Mouse (Mus musculus) midbrain, embryonic 11.5 days (tissue): ENCODE measurements around the gene P2rx3. TPM values are rescaled to one million over a fixed set of nuclear protein-coding genes. Genes with fewer than 3 reads are reported as not detected.

Source experiments
- ATAC-seq: fragments of 200-750 bp; cut with Nextera tagmentation; 2 replicates; pipeline ENCODE4 v1.8.0; 2017; ENCODE audit warnings: moderate TSS enrichment, moderate library complexity; ENCODE audit not compliant: low FRiP score
- DNase-seq: peaks from one replicate; pipeline ENCODE4 v3.0.0; 2015; ENCODE audit warnings: low spot score; ENCODE audit errors: missing footprints
- H3K27ac ChIP-seq: fragments of 300-500 bp; sonication (generic); 2 replicates; pipeline ENCODE4 v1.5.1; 2014; ENCODE audit warnings: low read depth, low read length
- H3K27me3 ChIP-seq: fragments of 300-500 bp; sonication (generic); 2 replicates; pipeline ENCODE4 v1.6.1; 2014; ENCODE audit warnings: mild to moderate bottlenecking, low read length, moderate library complexity, mixed read lengths; ENCODE audit not compliant: control insufficient read depth, insufficient read depth
- H3K36me3 ChIP-seq: fragments of 300-500 bp; sonication (generic); 2 replicates; pipeline ENCODE4 v1.6.1; 2014; ENCODE audit warnings: mild to moderate bottlenecking, low read length, moderate library complexity, mixed read lengths; ENCODE audit not compliant: control insufficient read depth, insufficient read depth
- H3K4me1 ChIP-seq: fragments of 300-500 bp; sonication (generic); 2 replicates; pipeline ENCODE4 v1.6.1; 2014; ENCODE audit warnings: low read length; ENCODE audit not compliant: control insufficient read depth, insufficient read depth
- H3K4me2 ChIP-seq: fragments of 300-500 bp; sonication (generic); 2 replicates; pipeline ENCODE4 v1.6.1; 2014; ENCODE audit warnings: mild to moderate bottlenecking, moderate library complexity
- H3K4me3 ChIP-seq: fragments of 300-500 bp; sonication (generic); 2 replicates; pipeline ENCODE4 v1.5.1; 2014; ENCODE audit warnings: low read depth, low read length
- H3K9ac ChIP-seq: fragments of 300-500 bp; sonication (generic); 2 replicates; pipeline ENCODE4 v1.6.1; 2014; ENCODE audit warnings: low read length
- H3K9me3 ChIP-seq: fragments of 300-500 bp; sonication (generic); 2 replicates; pipeline ENCODE4 v1.6.1; 2016; ENCODE audit warnings: low read length; ENCODE audit not compliant: control insufficient read depth
- WGBS: fragments of 180-500 bp; shearing (Covaris S2); extraction: QIAGEN DNeasy Blood & Tissue Kit; methylation state at CpG from one replicate; pipeline ENCODE4 v1.1.7; 2014; 5-methylcytosine and 5-hydroxymethylcytosine counted together
- polyA plus RNA-seq: library from polyadenylated mRNA; unstranded; fragments of >200 nt; fragmentation: Nextera tagmentation; extraction: Ambion mirVana; gene quantifications from 2 replicates; pipeline ENCODE4 v1.2.1, GENCODE M21; 2014

Gene P2rx3
- polyA plus RNA-seq, 1 experiment from 2014 or later, result 2.8 TPM

DNA sequence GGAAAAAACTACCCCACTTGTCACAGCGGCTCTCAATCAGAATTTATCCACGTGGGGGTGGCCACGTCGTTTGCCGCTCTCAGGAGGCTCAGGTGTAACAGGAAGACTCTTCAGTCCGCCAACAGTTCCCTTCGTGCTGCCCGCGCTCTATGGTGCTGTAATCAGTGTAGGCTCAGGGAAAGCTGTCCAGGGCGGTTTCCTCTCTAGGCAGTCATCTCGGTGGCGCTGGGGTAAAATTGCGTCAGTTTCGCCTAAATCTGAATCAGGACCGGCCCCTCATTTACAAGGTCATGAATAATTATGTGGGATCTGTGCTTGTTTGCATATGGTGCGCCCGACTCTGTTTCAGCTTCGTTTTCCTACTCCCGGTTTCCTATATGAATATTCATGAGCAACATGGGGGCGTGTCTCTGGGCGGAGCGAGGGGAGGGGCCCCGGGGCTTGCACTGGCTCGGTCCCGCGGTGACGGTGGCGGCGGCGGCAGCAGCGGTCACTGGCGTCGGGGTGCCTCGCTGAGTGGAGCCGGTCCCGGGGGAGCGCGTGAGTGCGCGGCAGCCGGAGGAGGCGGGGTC, 10.4 kb upstream of the P2rx3 start, which contains the start of gene Tnks1bp1:
Tnks1bp1 (plus strand) TSS at position 427 of the 572 bp plus-strand sequence.
- H3K9me3 ChIP-seq, result no peaks in the 10 kb centered on the region
- peak within 1 kb of the TSS; percentile 61 for H3K4me3 ChIP-seq
- H3K27me3 ChIP-seq, result no peaks in the 10 kb centered on the region
- peak; percentile 99 for DNase-seq
- ATAC-seq, result peak; percentile 88
- H3K36me3 ChIP-seq, result peaks cover 20% of the 10 kb centered on the region
- H3K9ac ChIP-seq, result peak within 1 kb of the TSS; percentile 78
- H3K27ac ChIP-seq, result peak within 1 kb of the TSS; percentile 85
- peak within 1 kb of the TSS; percentile 69 for H3K4me2 ChIP-seq
- WGBS, result under 1% methylated on average over 42 of the region's 42 CpGs
- peaks cover 24% of the 10 kb centered on the region for H3K4me1 ChIP-seq

DNA sequence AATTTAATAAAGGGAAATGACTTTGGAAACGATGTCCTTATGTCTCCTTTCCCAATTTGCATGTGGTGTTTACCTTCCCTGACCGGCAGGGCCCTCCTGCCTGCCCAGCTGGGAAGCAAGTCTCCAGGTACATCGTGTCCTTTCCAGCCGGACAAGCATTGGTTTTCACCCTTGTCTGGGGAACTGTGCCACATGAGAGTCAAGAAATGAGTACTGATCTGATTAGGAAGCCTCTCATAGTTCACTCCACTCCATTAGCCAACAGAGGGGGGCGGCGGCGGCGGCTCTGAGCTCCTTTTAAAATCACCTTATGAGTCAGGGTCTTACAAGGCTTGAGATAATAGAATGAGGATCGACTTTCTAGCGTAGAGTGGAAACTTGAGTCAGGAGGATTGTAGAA, 9.8 kb upstream of the P2rx3 start:
- DNase-seq, result no peak
- H3K9ac ChIP-seq, result peak overlapping the region; percentile 6; the same call in 1 of the 2 replicates
- peaks cover 24% of the 10 kb centered on the region for H3K4me1 ChIP-seq
- H3K36me3 ChIP-seq, result peaks cover 20% of the 10 kb centered on the region
- H3K4me3 ChIP-seq, result peak overlapping the region; percentile 61; the same call in 1 of the 2 replicates
- H3K9me3 ChIP-seq, result no peaks in the 10 kb centered on the region
- H3K27me3 ChIP-seq, result no peaks in the 10 kb centered on the region
- H3K4me2 ChIP-seq, result peak overlapping the region; percentile 69
- H3K27ac ChIP-seq, result no peak overlapping the region; the same call in 1 of the 2 replicates
- WGBS, result 60% methylated on average over 10 of the region's 10 CpGs
- no peak for ATAC-seq

DNA sequence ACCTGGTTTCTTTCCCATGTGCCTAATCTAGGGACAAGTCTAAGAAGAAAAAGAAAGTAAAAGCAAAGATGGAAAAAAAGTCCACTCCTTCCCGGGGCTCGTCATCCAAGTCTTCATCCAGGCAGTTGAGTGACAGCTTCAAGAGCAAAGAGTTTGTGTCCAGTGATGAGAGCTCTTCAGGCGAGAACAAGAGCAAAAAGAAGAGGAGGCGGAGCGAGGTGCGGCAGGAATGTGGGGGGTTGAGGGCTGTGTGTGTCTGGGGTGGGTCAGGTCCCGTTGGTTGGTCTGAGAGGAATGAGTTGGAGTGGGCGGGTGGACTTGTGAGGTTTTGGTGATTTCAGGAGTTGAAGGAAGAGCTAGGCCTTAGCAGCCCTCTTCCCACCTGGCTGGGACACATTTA, 9.0 kb upstream of the P2rx3 start:
- Histone ChIP-seq H3K9me3 (no peaks in the 10 kb centered on the region), H3K4me2 (no peak overlapping the region), H3K4me1 (peaks cover 24% of the 10 kb centered on the region), H3K4me3 (no peak overlapping the region), H3K27ac (no peak overlapping the region), H3K36me3 (peaks cover 28% of the 10 kb centered on the region), H3K27me3 (no peaks in the 10 kb centered on the region), H3K9ac (no peak overlapping the region)
- ATAC-seq (no peak), DNase-seq (no peak)
- WGBS, result 84% methylated on average over 8 of the region's 8 CpGs

DNA sequence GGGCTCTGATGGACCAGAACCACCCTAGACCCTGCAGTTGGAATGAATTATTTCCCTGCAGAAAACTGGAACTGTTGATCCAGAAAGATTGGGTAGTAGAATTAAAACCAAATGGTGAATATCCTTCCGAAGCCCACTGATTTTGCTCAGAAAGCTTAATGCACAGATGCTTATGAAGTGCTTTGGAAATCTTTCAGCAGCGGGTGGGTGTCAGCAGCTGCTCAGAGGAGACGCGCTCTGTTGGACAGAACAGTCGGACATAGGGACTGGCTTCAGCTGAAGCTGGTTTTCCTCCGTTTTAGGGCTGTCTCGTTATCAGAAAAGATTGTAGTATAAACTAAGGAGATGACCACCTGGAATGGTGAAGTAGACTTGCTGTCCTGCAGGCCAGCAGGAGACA, 6.4 kb upstream of the P2rx3 start:
- Histone ChIP-seq H3K9ac (no peak overlapping the region), H3K4me2 (no peak overlapping the region), H3K9me3 (no peaks in the 10 kb centered on the region), H3K4me3 (no peak overlapping the region), H3K27me3 (no peaks in the 10 kb centered on the region), H3K36me3 (peaks cover 45% of the 10 kb centered on the region), H3K4me1 (peaks cover 2% of the 10 kb centered on the region), H3K27ac (no peak overlapping the region)
- DNase-seq, result no peak
- 96% methylated on average over 7 of the region's 7 CpGs for WGBS
- ATAC-seq, result no peak

DNA sequence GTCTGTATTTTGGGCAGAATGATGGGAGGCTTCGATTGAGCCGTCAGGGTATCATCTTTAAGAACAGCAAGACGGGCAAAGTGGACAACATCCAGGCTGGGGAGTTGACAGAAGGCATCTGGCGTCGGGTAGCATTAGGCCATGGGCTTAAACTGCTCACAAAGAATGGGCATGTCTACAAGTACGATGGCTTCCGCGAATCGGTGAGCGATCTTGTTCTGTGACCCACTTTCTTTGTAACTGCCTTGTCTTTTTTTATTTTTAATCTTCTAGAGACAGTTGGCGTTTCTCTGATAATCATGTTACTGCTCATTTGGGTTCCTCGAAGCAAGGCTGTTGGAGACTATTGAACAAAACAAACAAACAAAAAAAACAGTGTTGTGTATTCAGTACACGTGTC, 1.1 kb upstream of the P2rx3 start:
- Histone ChIP-seq H3K4me1 (peaks cover 13% of the 10 kb centered on the region), H3K27ac (no peak overlapping the region), H3K9me3 (no peaks in the 10 kb centered on the region), H3K4me2 (peak overlapping the region; percentile 83), H3K4me3 (peak overlapping the region; percentile 80), H3K27me3 (no peaks in the 10 kb centered on the region), H3K9ac (peak overlapping the region; percentile 96), H3K36me3 (peaks cover 34% of the 10 kb centered on the region)
- no peak for ATAC-seq
- DNase-seq, result no peak
- 82% methylated on average over 13 of the region's 13 CpGs for WGBS

DNA sequence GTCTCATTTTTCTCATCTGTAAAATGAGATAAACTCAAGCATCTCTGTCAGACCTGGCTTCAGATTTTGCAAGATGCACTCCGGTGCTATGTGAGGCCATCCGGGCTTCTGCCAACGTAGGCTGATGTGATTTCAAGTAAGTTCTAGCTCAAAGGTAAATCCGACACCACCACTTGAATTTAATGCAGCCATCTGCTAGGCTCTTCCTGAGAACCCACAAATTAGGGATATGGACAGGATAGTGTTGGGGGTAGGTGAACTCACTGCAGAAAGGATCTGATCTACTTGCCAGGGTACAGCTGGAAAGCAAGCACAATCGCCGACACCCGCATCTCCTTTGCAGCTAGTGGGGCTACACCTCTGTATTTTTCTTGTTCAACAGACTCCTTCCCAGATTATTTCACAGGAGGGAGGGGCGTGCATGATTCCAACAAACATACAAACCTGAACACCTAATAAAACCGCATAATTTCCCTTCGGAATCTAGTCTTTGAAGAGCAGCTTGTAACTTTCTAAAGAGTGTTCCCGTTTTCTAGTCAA, 685 bp downstream of the P2rx3 start:
- ATAC-seq (peak; percentile 49), DNase-seq (no peak)
- H3K27ac ChIP-seq, result no peak overlapping the region
- peak overlapping the region; percentile 80 for H3K4me3 ChIP-seq
- peak overlapping the region; percentile 96 for H3K9ac ChIP-seq
- 12% methylated on average over 11 of the region's 11 CpGs for WGBS
- H3K4me2 ChIP-seq, result peak overlapping the region; percentile 73
- H3K27me3 ChIP-seq, result no peaks in the 10 kb centered on the region
- no peaks in the 10 kb centered on the region for H3K9me3 ChIP-seq
- peaks cover 20% of the 10 kb centered on the region for H3K36me3 ChIP-seq
- H3K4me1 ChIP-seq, result peaks cover 13% of the 10 kb centered on the region

DNA sequence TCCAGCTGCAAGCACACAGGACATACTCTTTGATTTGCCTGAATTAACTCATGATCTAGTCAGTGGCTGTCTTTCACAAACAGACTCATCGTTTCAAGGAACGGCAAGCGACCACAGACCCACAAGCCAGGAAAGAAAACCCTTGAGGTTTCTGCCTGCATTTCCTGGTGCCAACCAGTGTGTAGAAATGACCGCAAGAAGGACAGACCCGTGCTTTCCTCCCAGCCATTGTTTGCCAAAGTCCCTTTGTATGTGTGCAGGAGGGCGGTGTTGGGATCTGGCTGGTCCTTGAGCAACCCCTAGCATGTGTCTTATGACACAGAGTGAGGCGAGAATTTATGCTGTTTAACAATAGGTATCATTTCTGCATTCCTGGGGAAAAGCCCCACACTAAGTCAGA, 3.1 kb downstream of the P2rx3 start:
- Histone ChIP-seq H3K36me3 (no peaks in the 10 kb centered on the region), H3K27me3 (no peaks in the 10 kb centered on the region), H3K9ac (no peak overlapping the region), H3K4me2 (no peak overlapping the region), H3K27ac (no peak overlapping the region), H3K4me1 (peaks cover 13% of the 10 kb centered on the region), H3K4me3 (no peak overlapping the region), H3K9me3 (no peaks in the 10 kb centered on the region)
- DNase-seq (no peak), ATAC-seq (no peak)
- WGBS, result 90% methylated on average over 7 of the region's 7 CpGs

DNA sequence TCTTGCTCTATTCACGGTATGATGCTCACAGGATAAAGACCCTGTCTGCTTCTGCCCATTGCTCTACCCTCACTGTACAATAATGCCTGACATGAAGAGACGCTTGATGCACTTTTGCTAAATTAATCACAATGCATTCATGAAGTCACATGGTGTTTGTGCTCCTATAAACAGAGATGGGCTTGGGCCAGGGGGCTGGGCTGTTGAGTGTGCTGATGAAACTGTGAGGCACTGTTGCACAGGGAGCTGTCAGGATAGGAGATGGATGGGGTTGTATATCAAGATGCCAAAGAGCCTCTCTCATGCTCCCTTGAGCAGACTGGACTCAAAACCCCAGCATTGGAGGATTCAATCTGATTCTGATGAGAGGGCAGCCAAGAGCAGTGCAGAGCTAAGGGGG, 4.1 kb downstream of the P2rx3 start:
- H3K36me3 ChIP-seq, result no peaks in the 10 kb centered on the region
- H3K4me2 ChIP-seq, result no peak overlapping the region
- H3K27me3 ChIP-seq, result no peaks in the 10 kb centered on the region
- DNase-seq (peak; percentile 44), ATAC-seq (no peak)
- 89% methylated on average over 2 of the region's 2 CpGs for WGBS
- no peaks in the 10 kb centered on the region for H3K9me3 ChIP-seq
- H3K27ac ChIP-seq, result no peak overlapping the region
- no peak overlapping the region for H3K4me3 ChIP-seq
- H3K9ac ChIP-seq, result no peak overlapping the region
- peaks cover 7% of the 10 kb centered on the region for H3K4me1 ChIP-seq

DNA sequence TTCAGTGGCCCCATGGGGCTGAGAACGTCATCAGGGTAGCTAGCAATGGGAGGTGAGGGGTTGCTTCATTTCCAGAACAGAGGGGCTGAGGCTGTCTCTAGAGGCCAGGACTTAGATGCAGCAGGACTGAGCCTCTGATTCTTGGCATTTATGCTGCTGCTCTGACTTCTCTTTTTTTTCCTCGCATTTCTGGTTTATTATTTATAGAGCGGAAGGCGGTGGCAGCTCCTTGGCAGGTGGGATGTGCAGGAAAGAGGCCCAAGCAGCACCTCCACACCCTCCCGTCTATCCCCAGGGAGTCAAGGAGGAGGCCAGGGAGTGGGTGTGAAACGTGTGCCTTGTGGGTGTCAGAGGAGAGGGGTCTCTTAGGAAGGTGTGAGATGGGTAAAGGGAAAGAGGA, 6.3 kb downstream of the P2rx3 start:
- Histone ChIP-seq H3K4me2 (no peak overlapping the region), H3K9me3 (no peaks in the 10 kb centered on the region), H3K27me3 (no peaks in the 10 kb centered on the region), H3K36me3 (no peaks in the 10 kb centered on the region), H3K4me1 (no peaks in the 10 kb centered on the region), H3K9ac (no peak overlapping the region), H3K27ac (no peak overlapping the region), H3K4me3 (no peak overlapping the region)
- DNase-seq (no peak), ATAC-seq (no peak)
- 62% methylated on average over 6 of the region's 6 CpGs for WGBS
